Mouse (Mus musculus): Measurements from ENCODE around the gene Tcf7l2. TPM values are rescaled to one million over a fixed set of nuclear protein-coding genes. Genes with fewer than 3 reads are reported as not detected.
A peak's percentile ranks its signal among the peaks of the same experiment; 100 is the strongest.

Tcf7l2 gene
- polyA plus RNA-seq (2015; fragmentation: Nextera tagmentation; extraction: Ambion mirVana), result 76.8 and 81.3 TPM in 2 replicates

DNA sequence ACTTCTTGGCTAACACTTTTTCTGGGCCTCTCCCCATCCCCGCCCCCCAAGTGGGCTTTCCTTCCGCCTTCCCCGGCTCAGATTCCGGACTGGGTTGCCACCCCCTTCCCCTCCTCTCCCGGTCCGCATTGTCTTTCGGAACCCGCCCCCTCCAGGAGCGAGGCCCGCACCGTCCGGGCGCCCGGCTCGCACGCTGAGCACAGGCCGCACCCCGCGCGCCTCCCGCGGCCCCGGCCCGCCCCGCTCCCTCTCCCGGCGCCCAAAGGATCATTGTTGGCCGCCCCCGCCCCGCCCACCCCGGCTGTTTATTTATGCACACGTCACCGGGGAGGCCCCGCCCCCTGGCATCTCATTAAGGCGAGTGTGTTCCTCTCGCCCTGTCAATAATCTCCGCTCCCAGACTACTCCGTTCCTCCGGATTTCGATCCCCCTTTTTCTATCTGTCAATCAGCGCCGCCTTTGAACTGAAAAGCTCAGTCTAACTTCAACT is at the start of gene Tcf7l2:
Gene Tcf7l2, plus strand, starts transcription at position 382 of the 490 bp plus-strand sequence.
- H3K4me2 ChIP-seq (ENCODE audit: low read depth, low read length), result peak within 1 kb of the TSS; percentile 83

DNA sequence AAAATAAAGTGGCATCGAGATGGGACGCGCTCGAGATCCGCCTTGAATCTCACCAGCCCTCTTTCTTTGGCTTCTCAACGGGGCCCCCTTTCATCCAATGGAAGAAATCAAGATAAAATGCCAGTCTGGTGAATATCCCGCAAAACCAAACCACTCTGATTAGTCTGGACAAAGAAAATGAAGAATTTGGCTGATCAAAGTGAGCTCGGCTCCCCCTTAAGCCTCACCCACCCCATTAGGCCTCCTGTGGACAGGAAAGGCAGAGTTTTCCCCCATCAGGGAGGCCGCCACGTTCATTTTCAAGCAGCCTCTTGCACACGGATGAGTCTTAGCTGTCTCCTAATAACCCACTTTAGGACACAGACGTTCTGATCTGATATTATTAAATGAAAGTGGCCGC is 47.0 kb upstream of the Tcf7l2 start:
- no peaks in the 10 kb centered on the region for H3K4me1 ChIP-seq (ENCODE audit: control insufficient read depth, insufficient read depth, low read length)
- H3K36me3 ChIP-seq (ENCODE audit: control insufficient read depth, insufficient read depth, low read length), result no peaks in the 10 kb centered on the region
- H3K4me3 ChIP-seq (replicated peaks; ENCODE audit: low read length), result no peak overlapping the region
- H3K27me3 ChIP-seq (ENCODE audit: control insufficient read depth, insufficient read depth, low read length), result no peaks in the 10 kb centered on the region; the same call in 1 of the 2 replicates
- H3K4me2 ChIP-seq (ENCODE audit: low read depth, low read length), result no peak overlapping the region
- no peak overlapping the region for H3K27ac ChIP-seq (ENCODE audit: low read length)
- WGBS, result 45% methylated on average over 13 of the region's 13 CpGs
- H3K9ac ChIP-seq (ENCODE audit: low read length), result no peak overlapping the region
- no peak for ATAC-seq (ENCODE audit: insufficient read depth, low FRiP score)
- no peaks in the 10 kb centered on the region for H3K9me3 ChIP-seq (replicated peaks; ENCODE audit: control insufficient read depth, low read length)

More for the DNA sequence above, at the start of gene Tcf7l2:
- Histone ChIP-seq H3K4me1 (ENCODE audit: control insufficient read depth, insufficient read depth, low read length) (peaks cover 10% of the 10 kb centered on the region), H3K9me3 (replicated peaks; ENCODE audit: control insufficient read depth, low read length) (no peaks in the 10 kb centered on the region), H3K27ac (ENCODE audit: low read length) (peak within 1 kb of the TSS; percentile 99), H3K27me3 (ENCODE audit: control insufficient read depth, insufficient read depth, low read length) (no peaks in the 10 kb centered on the region), H3K9ac (ENCODE audit: low read length) (peak within 1 kb of the TSS; percentile 99), H3K4me3 (replicated peaks; ENCODE audit: low read length) (peak within 1 kb of the TSS; percentile 67), H3K36me3 (ENCODE audit: control insufficient read depth, insufficient read depth, low read length) (no peaks in the 10 kb centered on the region)
- ATAC-seq (ENCODE audit: insufficient read depth, low FRiP score), result peak; percentile 94
- WGBS, result under 1% methylated on average over 42 of the region's 42 CpGs

DNA sequence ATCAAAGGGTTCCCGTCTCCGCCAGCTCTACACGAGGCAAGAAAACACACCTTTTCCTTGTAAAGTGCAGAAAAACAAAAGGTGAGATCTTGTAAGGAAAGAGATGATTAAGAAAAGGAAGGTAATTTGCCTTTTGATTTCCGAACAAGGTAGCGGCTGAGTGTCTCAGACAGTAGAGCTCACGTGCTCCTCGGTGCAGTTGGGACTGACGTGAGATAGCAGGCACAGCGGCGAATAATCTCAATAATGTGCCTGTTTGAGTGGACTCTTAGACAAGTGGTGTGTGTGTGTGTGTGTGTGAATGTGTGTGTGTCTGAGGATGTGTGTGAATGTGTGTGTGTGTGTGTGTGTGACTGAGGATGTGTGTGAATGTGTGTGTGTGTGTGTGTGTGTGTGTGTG is 46.2 kb upstream of the Tcf7l2 start:
- no peaks in the 10 kb centered on the region for H3K36me3 ChIP-seq (ENCODE audit: control insufficient read depth, insufficient read depth, low read length)
- ATAC-seq (ENCODE audit: insufficient read depth, low FRiP score), result no peak

DNA sequence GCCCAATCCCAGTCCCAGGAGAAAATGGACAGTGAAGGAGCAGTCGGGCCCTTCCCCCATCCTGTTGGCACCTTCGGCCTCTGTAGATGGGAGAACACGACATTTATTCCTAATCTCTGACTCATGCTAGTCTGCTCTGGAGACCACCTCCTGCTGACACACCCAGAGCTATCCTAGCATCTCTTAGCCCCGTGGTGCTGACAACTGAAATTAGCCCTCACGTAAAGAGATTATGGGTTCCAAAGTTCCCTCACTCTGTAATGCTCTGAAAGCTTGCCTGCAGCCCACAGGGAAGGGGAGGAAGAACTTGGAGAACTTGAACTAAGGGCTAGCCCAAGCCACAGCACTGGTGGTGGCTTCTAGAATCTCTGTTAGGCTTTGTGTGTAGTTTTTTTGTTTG is 42.7 kb upstream of the Tcf7l2 start:
- ATAC-seq (ENCODE audit: insufficient read depth, low FRiP score), result no peak

More for the DNA sequence above, 46.2 kb upstream of the Tcf7l2 start:
- no peak overlapping the region for H3K27ac ChIP-seq (ENCODE audit: low read length)
- no peaks in the 10 kb centered on the region for H3K4me1 ChIP-seq (ENCODE audit: control insufficient read depth, insufficient read depth, low read length)
- no peak overlapping the region for H3K4me3 ChIP-seq (replicated peaks; ENCODE audit: low read length)
- no peak overlapping the region for H3K4me2 ChIP-seq (ENCODE audit: low read depth, low read length)
- no peak overlapping the region for H3K9ac ChIP-seq (ENCODE audit: low read length)
- H3K27me3 ChIP-seq (ENCODE audit: control insufficient read depth, insufficient read depth, low read length), result no peaks in the 10 kb centered on the region; the same call in 1 of the 2 replicates
- 64% methylated on average over 10 of the region's 10 CpGs for WGBS
- no peaks in the 10 kb centered on the region for H3K9me3 ChIP-seq (replicated peaks; ENCODE audit: control insufficient read depth, low read length)

DNA sequence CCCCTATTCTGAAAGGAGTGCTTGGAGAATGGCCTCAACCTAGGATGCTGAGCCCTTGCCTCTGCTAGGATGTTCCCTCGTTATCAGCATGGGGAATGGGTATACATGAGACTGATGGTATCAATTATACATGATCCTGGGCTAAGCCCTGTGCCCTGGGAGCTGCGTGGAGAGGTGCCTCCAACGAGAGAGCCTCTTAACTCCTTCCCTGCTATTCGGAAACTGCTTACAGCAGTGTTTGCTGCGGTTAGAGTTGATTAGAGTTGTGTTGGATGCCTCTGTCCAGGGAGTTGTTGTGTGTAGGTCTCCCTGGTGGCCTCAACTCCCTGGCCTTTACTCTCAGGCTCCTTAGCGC is 41.4 kb upstream of the Tcf7l2 start:
- H3K4me2 ChIP-seq (ENCODE audit: low read depth, low read length), result no peak overlapping the region
- no peaks in the 10 kb centered on the region for H3K36me3 ChIP-seq (ENCODE audit: control insufficient read depth, insufficient read depth, low read length)
- H3K9me3 ChIP-seq (replicated peaks; ENCODE audit: control insufficient read depth, low read length), result no peaks in the 10 kb centered on the region
- no peak overlapping the region for H3K4me3 ChIP-seq (replicated peaks; ENCODE audit: low read length)
- ATAC-seq (ENCODE audit: insufficient read depth, low FRiP score), result peak; percentile 46; the same call in 1 of the 2 replicates
- no peaks in the 10 kb centered on the region for H3K4me1 ChIP-seq (ENCODE audit: control insufficient read depth, insufficient read depth, low read length)
- 14% methylated on average over 6 of the region's 6 CpGs for WGBS
- H3K9ac ChIP-seq (ENCODE audit: low read length), result no peak overlapping the region; the same call in 1 of the 2 replicates
- H3K27ac ChIP-seq (ENCODE audit: low read length), result peak overlapping the region; percentile 69
- H3K27me3 ChIP-seq (ENCODE audit: control insufficient read depth, insufficient read depth, low read length), result no peaks in the 10 kb centered on the region; the same call in 1 of the 2 replicates

More for the DNA sequence above, 42.7 kb upstream of the Tcf7l2 start:
- no peaks in the 10 kb centered on the region for H3K9me3 ChIP-seq (replicated peaks; ENCODE audit: control insufficient read depth, low read length)
- H3K4me2 ChIP-seq (ENCODE audit: low read depth, low read length), result no peak overlapping the region
- no peak overlapping the region for H3K27ac ChIP-seq (ENCODE audit: low read length)
- WGBS, result 64% methylated on average over 5 of the region's 5 CpGs
- no peaks in the 10 kb centered on the region for H3K4me1 ChIP-seq (ENCODE audit: control insufficient read depth, insufficient read depth, low read length)
- no peaks in the 10 kb centered on the region for H3K36me3 ChIP-seq (ENCODE audit: control insufficient read depth, insufficient read depth, low read length)
- no peak overlapping the region for H3K4me3 ChIP-seq (replicated peaks; ENCODE audit: low read length)
- H3K9ac ChIP-seq (ENCODE audit: low read length), result no peak overlapping the region
- H3K27me3 ChIP-seq (ENCODE audit: control insufficient read depth, insufficient read depth, low read length), result no peaks in the 10 kb centered on the region; the same call in 1 of the 2 replicates

DNA sequence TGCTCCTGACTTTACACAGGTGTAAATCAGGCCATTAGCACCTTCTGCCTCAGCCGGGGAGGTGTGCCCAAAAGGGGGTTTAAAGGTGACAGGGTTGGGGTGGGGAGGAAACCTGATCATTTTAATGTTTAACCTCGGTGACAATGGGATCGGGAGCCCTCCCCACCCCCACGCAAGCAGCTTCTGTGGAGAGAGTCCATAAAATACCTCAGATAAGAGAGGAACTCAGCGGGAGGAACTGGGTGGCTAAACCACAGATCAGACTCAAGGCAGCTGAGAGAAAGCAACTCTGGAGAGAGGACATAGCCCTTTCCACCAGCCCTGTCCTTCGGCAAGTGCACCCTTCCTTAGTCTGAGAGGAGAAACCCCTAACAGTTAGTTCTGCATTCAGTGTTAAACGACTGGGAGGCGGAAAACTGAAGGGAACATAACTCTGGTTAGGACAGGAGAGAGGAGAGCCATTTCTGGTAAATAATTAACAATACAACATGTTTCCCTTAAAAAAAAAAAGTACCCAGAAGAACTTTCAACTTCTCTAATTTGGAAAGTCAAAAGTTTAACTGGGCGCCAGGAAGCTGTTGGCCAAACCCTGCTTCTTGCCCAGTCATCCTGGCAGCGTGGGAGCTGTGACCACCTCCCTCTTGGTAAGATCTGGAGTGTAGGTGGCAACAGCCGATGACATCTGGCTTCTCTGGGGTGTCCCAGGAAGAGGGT is 40.9 kb upstream of the Tcf7l2 start:
- peak overlapping the region; percentile 69 for H3K27ac ChIP-seq (ENCODE audit: low read length)
- no peak overlapping the region for H3K4me3 ChIP-seq (replicated peaks; ENCODE audit: low read length)
- H3K4me2 ChIP-seq (ENCODE audit: low read depth, low read length), result peak overlapping the region; percentile 28
- no peaks in the 10 kb centered on the region for H3K4me1 ChIP-seq (ENCODE audit: control insufficient read depth, insufficient read depth, low read length)
- 22% methylated on average over 11 of the region's 11 CpGs for WGBS
- no peaks in the 10 kb centered on the region for H3K9me3 ChIP-seq (replicated peaks; ENCODE audit: control insufficient read depth, low read length)
- H3K36me3 ChIP-seq (ENCODE audit: control insufficient read depth, insufficient read depth, low read length), result no peaks in the 10 kb centered on the region
- ATAC-seq (ENCODE audit: insufficient read depth, low FRiP score), result peak; percentile 83
- no peaks in the 10 kb centered on the region; the same call in 1 of the 2 replicates for H3K27me3 ChIP-seq (ENCODE audit: control insufficient read depth, insufficient read depth, low read length)
- no peak overlapping the region; the same call in 1 of the 2 replicates for H3K9ac ChIP-seq (ENCODE audit: low read length)

DNA sequence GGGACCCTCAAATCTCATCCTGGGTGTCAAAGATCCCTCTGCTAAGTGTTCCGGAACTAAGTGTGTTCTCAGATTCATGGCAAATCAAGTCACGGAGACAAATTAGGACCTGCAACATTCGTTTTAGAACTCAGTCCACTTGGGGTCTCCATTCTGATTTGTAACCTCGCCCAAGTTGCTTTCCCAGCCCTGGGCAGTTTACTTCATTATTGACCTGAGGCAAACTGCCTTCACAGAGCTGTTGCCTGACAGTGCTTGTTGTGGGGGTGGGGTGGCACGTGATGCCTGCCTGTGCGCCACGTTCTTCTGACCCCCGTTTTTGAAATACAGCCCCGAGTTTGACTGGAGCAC is 40.4 kb upstream of the Tcf7l2 start:
- WGBS, result 59% methylated on average over 9 of the region's 9 CpGs
- Histone ChIP-seq H3K9me3 (replicated peaks; ENCODE audit: control insufficient read depth, low read length) (no peaks in the 10 kb centered on the region), H3K4me3 (replicated peaks; ENCODE audit: low read length) (no peak overlapping the region), H3K9ac (ENCODE audit: low read length) (no peak overlapping the region), H3K36me3 (ENCODE audit: control insufficient read depth, insufficient read depth, low read length) (no peaks in the 10 kb centered on the region), H3K27ac (ENCODE audit: low read length) (peak overlapping the region; percentile 69), H3K4me1 (ENCODE audit: control insufficient read depth, insufficient read depth, low read length) (no peaks in the 10 kb centered on the region), H3K27me3 (ENCODE audit: control insufficient read depth, insufficient read depth, low read length) (no peaks in the 10 kb centered on the region; the same call in 1 of the 2 replicates), H3K4me2 (ENCODE audit: low read depth, low read length) (peak overlapping the region; percentile 28)
- ATAC-seq (ENCODE audit: insufficient read depth, low FRiP score), result no peak

DNA sequence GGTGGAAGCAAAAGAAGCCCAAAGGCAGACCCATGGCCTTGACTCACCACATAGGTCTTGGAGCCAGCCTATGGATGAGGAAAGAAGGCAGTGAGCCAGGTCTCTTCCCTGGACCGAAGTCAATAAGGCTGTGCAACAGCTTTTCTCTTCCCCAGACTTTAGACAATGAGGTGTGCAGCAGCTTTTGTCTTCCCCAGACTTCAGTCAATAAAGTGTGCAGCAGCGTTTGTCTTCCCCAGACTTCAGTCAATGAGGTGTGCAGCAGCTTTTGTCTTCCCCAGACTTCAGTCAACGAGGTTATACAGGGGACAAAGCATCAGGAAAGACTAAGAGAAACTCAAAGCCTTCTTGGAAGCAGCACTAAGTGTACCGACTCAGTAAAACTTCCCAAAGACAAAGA is 39.5 kb upstream of the Tcf7l2 start:
- 64% methylated on average over 4 of the region's 4 CpGs for WGBS
- ATAC-seq (ENCODE audit: insufficient read depth, low FRiP score), result no peak
- H3K4me1 ChIP-seq (ENCODE audit: control insufficient read depth, insufficient read depth, low read length), result no peaks in the 10 kb centered on the region
- H3K9ac ChIP-seq (ENCODE audit: low read length), result no peak overlapping the region
- no peak overlapping the region for H3K4me3 ChIP-seq (replicated peaks; ENCODE audit: low read length)
- H3K27ac ChIP-seq (ENCODE audit: low read length), result no peak overlapping the region
- H3K4me2 ChIP-seq (ENCODE audit: low read depth, low read length), result no peak overlapping the region
- H3K27me3 ChIP-seq (ENCODE audit: control insufficient read depth, insufficient read depth, low read length), result no peaks in the 10 kb centered on the region; the same call in 1 of the 2 replicates
- no peaks in the 10 kb centered on the region for H3K9me3 ChIP-seq (replicated peaks; ENCODE audit: control insufficient read depth, low read length)
- H3K36me3 ChIP-seq (ENCODE audit: control insufficient read depth, insufficient read depth, low read length), result no peaks in the 10 kb centered on the region

DNA sequence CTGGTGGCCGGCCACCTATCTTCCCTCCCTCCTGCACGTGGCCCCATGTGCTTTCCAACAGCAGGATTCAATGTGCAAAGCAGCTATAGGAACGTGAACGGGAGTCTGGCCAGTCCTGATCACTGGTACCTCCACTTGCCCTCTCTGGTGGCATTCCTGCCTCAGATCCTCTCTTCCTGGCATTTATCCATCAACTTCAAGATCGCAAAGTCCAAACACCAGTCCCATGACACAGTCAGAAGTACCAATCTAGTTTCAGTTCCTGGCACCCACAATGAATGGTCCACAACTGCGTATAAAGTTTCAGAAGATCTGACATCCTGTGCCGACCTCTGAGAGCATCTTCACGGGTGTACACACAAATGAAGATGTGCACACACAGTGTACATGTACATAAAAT is 38.9 kb upstream of the Tcf7l2 start:
- no peaks in the 10 kb centered on the region for H3K4me1 ChIP-seq (ENCODE audit: control insufficient read depth, insufficient read depth, low read length)
- no peak overlapping the region for H3K27ac ChIP-seq (ENCODE audit: low read length)
- ATAC-seq (ENCODE audit: insufficient read depth, low FRiP score), result no peak
- H3K4me2 ChIP-seq (ENCODE audit: low read depth, low read length), result no peak overlapping the region
- no peaks in the 10 kb centered on the region for H3K27me3 ChIP-seq (ENCODE audit: control insufficient read depth, insufficient read depth, low read length)
- H3K9ac ChIP-seq (ENCODE audit: low read length), result no peak overlapping the region
- no peaks in the 10 kb centered on the region for H3K36me3 ChIP-seq (ENCODE audit: control insufficient read depth, insufficient read depth, low read length)
- 90% methylated on average over 8 of the region's 8 CpGs for WGBS
- H3K4me3 ChIP-seq (replicated peaks; ENCODE audit: low read length), result no peak overlapping the region
- no peaks in the 10 kb centered on the region for H3K9me3 ChIP-seq (replicated peaks; ENCODE audit: control insufficient read depth, low read length)

Data from stomach, embryonic 16.5 days (tissue).